Mouse (Mus musculus): ENCODE results near the gene Hyal6.

The Hyal6 gene

GRCm38 (mm10) chr6:24732945-24733344, at the start of gene Hyal6:
Hyal6 (plus strand) TSS chr6:24733245.
- no peak for DNase-seq (ENCODE audit: low spot score)

- DNase-seq (ENCODE audit: low spot score): no peak
Measured at GRCm38 (mm10) chr6:24687871-24688270, 45.2 kb upstream of the Hyal6 start.

DNA sequence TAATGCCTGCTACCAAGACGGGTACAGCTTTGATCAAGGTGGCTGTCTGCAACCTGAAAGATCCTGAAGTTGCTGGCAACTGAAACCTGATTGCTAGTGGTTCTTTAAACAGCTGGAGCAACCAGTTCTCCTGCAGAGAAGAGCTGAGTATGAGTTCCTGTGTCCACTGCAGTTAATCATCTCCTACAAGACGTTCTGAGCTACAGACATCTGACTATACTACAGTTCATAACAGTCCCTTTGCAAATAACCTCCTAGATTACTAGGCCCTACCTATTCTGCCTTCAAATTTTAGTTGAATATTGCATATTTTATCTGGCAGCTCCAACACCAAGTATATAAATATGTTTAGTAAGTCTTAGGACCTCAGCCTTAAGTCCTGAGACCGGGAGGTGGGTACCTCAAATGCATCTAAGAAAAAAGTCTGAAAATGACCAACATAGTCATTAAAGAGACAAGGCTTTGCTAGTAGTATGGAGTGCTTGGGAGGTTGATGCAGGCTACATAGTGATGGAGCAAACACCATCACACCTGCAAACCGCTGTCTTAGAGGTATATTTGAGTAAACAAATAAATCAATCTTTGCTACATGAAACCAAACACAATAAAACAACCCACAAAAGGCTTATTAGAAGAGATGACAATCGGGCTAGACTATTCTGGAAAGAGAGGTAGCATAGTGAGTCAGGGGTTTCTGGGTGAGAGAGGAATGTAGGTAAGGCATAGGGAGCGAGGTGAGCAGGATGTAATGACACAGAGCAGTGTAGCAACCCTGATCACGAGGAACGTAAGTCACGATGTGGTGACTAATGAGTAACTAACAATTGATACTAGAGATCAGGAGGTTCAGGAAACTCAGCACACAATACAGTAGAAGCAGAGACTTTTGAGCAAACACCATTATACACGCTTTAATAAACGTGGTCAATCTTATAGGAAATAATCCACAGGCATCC, 38.3 kb upstream of the Hyal6 start:
- no peak for DNase-seq (ENCODE audit: low spot score)

DNA sequence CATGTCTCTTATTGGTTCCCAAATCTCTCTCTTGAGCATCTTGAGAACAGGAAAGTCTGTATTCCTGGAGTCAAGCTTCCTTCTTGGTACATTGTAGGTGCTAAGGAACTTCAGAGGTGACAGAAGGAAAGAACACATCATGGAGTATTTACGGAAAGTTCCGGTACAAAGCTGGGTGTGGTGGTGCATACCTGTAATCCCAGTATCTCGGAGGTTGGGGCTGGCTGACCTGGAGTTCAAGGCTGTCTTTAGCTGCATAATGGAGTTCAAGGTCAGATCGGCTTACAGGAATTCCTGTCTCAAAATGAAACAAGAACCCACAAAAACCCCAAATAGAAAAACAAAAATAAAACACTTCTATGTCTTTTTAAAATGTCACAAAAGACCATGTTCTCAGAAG, 36.9 kb upstream of the Hyal6 start:
- DNase-seq (ENCODE audit: low spot score): no peak

DNA sequence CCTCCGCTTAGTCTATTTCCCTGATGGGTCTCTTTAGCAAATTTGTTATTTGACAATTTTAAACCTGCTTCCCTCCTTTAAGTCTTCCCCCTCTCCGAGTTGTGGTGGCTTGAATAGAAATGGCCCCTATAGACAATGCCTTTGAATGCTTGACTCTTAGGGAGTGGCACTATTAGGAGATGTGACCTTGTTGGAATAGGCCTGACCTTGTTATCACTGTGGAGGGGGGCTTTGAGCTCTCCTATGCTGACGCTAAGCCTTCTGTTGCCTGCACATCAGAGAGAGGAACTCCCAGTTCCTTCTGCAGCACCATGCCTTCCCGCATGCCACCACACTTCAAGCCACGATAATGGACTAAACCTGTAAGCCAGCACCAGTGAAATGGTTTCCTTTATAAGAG, 35.8 kb upstream of the Hyal6 start:
- no peak for DNase-seq (ENCODE audit: low spot score)

DNA sequence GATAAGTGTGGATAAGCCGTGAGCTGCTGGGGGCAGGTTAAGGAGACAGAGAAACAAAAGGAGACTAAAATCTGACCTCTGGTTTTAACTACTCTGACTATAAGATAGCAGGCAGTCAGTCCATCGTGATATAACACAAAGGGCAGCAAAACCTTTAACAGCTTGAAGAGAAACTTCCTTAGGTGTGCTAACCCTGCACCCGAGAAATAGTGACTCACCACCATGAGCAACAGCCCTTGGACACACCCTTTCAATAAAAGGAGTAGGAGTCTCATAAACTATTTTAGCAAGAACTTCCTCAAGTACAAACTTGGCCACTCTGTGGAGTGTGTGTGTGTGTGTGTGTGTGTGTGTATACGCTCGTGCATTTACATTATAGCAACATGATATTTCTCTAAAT, 26.0 kb upstream of the Hyal6 start:
- no peak for DNase-seq (ENCODE audit: low spot score)

DNA sequence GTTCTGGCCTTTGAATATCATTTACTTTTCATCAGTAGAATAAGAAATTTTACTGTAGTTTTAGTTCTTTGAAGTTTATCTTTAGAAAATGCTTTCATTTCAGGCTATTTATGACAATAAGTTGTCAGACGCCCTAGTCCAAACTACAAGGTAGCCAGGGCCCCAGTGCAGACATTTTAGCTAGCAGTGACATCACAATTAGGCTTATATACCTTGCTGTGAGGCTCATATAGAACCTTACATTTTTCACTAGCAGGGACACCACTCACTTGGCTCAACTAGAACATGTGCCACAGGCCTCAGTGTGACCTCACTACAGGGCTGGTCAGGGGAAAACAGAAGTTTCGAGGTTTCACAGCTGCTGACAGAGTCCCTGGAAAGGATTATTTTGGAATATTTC, 25.5 kb upstream of the Hyal6 start:
- DNase-seq (ENCODE audit: low spot score): no peak

GRCm38 (mm10) chr6:24721317-24722099, 11.5 kb upstream of the Hyal6 start:
- no peak for DNase-seq (ENCODE audit: low spot score)

- DNase-seq (ENCODE audit: low spot score): no peak
Measured at GRCm38 (mm10) chr6:24728130-24728529, 4.9 kb upstream of the Hyal6 start.

- no peak for DNase-seq (ENCODE audit: low spot score)
Measured at GRCm38 (mm10) chr6:24734565-24734964, 1.5 kb downstream of the Hyal6 start.

DNA sequence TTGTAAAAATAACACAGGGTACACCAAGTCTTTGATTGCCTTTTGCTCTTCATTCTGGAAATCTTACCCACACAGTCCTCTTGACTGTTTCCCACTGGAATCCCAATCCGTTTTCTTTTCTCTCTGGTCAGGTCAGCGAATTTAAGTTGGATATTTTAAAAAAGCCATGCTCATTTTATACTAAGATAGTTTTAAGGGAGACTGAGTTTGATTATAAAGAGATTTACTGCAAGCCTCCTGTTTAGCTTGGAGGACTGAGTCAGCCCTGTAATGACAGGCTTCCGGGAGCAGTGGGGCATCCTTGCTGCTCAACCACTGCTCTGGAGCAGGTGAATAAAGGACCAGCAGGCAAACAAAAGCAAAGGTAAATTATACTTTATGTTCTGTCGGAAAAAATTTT, 15.0 kb downstream of the Hyal6 start, which contains the start of gene Hyal4:
TSS of gene Hyal4 (plus strand) at position 301 of the 400 bp plus-strand sequence.
- DNase-seq (ENCODE audit: low spot score): no peak

DNA sequence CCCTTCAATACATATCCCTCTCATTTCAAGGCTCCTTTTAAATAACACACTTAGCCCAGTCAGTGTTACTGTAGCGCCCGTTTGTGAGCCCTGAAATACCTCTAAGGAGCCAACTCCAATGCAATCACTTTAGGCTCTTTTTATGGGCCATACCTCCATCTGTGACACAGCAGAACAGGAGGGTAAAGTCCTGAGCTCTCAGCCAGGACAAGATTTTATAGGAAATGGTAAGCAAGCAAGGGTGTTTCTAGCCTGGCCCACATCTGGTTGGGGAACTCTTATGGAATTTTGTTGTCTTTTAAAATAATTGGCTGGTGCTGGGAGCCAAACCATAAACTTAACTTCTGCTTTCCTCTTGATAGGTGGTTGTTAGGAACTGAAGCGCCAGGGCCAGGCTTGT, 26.2 kb downstream of the Hyal6 start:
- no peak for DNase-seq (ENCODE audit: low spot score)

DNA sequence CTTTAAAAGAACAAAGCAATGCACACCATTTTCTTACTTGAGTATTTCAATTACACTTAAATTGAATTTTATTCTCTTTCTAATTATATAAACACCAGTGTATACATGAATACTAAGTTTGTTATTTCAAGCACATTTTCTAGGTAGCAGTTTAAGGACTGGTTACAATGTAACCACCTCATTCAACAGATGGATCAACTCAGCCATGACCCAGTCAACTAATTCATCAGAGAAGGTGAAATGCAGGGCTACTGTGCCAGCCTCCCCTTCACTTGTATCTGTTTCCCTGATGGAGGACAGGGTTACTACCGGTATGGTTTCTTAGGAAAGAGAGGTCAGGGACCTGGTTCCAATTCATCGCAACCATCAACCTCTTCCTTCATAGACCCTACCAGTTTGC, 33.2 kb downstream of the Hyal6 start:
- no peak for DNase-seq (ENCODE audit: low spot score)

- DNase-seq (ENCODE audit: low spot score): no peak
Measured at GRCm38 (mm10) chr6:24779182-24779581, 46.1 kb downstream of the Hyal6 start.

DNA sequence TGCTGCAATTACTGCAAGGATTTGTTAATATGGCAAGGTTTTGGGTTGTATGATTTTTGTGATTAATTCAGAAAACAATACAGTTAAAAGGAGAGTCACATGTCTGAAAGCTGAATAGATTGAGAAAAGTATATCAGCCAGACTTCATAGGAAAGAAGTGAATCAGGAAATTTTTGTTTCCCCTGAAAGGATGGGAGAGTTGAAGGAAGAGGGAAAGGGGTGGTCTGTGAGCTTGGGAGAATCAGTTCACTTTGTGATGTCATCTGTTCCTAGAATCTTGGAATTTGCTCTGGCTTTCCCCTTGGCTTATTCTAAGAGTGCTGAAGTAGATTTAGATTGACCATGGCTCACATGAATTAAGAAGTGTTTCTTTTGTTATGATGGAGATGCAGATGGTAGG, 57.8 kb downstream of the Hyal6 start, which contains the start of gene Spam1:
TSS of gene Spam1 (plus strand) at position 301 of the 400 bp plus-strand sequence.
- DNase-seq (ENCODE audit: low spot score): no peak

All from ovary, postnatal 36 days (tissue).